Mouse (Mus musculus) left cerebral cortex, adult 11 months (tissue): ENCODE results near the gene Znrd1as.
"Not testable (repeated sequence)": the region's sequence is repeated elsewhere in the genome, so short reads cannot be mapped to it uniquely, and the experiment has no call there.

Source experiments
- DNase-seq: peaks from one replicate; pipeline ENCODE4 v3.0.0; 2022; ENCODE audit warnings: low spot score

Gene Znrd1as

GRCm38 (mm10) chr17:36950981-36951947, 7.1 kb upstream of the Znrd1as start, which contains the start of gene Ppp1r11:
Gene Ppp1r11 (minus strand): TSS chr17:36951741.
- DNase-seq: peak; percentile 96

- DNase-seq: no peak
Observed at GRCm38 (mm10) chr17:36952631-36953030, 5.8 kb upstream of the Znrd1as start.

DNA sequence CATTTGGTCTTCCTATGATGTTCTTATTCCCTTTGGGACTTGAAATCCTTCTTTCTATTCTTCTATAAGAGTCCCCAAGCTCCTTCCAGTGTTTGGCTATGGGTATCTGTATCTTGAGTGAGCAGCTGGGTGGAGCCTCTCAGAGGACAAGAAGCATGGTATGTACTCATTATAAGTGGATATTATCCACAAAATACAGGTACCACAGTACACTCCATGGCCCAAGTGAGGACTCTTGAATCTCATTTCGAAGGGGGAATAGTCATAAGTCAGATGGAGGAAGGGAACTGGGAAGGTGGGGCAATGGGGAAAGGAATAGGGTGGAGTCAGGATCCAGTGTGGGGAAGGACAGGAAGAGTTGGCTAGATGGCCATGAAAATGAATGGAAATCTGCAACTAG, 5.3 kb upstream of the Znrd1as start:
- DNase-seq: no peak

DNA sequence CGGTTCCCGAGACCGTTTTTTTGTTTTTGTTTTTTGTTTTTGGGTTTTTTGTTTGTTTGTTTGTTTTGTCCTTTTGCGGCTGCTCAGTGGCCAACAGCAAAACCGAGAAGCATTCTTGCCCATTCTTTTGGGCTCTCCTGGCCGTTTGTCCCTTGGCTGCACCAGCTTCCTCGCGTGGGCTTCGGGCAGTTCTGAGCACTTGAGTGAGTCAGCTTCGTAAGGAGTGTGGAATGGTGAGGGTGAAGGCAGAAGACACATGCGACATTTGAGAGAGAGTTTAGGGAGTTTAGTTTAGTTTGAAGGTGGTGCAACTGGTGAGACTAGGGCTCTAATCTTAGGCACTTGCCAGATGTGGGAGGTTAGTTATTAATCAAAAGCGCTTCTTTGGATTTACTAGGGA, 492 bp downstream of the Znrd1as start:
- no peak for DNase-seq

- no peak for DNase-seq
Observed at GRCm38 (mm10) chr17:36961125-36961524, 2.7 kb downstream of the Znrd1as start.

- no peak for DNase-seq
Observed at GRCm38 (mm10) chr17:36966875-36967274, 8.5 kb downstream of the Znrd1as start.

DNA sequence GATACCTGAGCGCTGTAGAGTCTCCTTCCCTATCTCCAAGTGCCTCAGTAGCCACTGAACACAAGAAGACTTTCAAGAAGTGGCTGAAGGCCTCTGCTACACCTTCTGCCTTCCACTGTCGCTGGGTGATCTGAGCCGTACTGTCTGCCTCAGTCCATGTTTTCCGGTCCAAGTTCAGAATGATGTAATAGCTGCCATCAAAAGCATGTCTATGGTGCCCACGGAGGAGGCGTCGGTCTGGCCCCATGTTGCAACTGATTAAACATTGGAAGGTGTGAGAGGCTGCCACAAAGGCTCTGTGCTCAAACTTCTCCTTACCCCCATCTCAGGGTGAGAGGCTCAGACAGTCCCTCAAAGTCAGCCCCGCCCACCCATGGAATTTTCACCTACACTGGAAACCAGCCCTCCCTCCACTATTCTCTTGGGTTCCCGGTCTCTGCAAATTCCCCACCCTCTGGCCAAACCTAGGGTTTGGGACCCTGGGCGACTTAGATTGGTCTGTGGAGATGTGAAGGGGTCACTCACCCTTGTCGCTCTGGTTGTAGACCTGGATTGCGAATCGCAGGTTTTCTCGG, 12.0 kb downstream of the Znrd1as start:
- no peak for DNase-seq

GRCm38 (mm10) chr17:36971172-36971850, 12.9 kb downstream of the Znrd1as start:
- no peak for DNase-seq

- no peak for DNase-seq
Observed at GRCm38 (mm10) chr17:36972791-36973190, 14.4 kb downstream of the Znrd1as start.

- no peak for DNase-seq
Observed at GRCm38 (mm10) chr17:36973271-36973787, 14.9 kb downstream of the Znrd1as start.

DNA sequence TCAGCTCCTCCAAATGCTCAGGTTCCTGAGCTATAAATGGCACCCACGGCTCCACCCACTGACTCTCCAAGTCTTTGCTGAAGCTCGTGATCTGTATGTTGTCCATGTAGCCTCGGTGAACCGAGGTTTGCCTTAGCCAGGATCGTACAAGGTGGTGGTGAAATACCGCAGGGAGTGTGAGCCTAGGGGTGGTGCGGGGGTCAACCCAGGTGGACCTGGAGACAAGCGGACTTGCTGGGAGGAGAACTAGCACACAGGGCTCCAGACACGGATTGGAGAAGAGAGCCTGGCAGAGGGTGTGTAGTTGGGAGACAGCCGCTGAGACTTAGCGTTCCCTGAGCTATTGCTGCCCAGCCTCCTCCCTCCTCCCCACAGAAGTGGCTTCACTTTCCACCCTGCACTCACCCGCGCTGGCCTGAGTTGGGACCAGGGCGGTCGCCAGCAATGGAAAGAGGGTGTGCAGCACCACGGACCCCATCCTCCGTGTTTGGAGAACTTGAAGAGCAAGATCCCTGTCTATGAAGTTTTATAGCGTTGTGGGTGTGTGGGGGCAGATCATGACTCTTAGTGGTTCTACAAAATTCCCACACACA, 22.9 kb downstream of the Znrd1as start, which contains the start of gene 2410137M14Rik:
Gene 2410137M14Rik (minus strand): TSS at position 17 of the 593 bp plus-strand sequence.
- DNase-seq: no peak

- no peak for DNase-seq
Observed at GRCm38 (mm10) chr17:36981845-36982244, 23.5 kb downstream of the Znrd1as start.

GRCm38 (mm10) chr17:36982253-36983155, 24.1 kb downstream of the Znrd1as start:
- DNase-seq: no peak

DNA sequence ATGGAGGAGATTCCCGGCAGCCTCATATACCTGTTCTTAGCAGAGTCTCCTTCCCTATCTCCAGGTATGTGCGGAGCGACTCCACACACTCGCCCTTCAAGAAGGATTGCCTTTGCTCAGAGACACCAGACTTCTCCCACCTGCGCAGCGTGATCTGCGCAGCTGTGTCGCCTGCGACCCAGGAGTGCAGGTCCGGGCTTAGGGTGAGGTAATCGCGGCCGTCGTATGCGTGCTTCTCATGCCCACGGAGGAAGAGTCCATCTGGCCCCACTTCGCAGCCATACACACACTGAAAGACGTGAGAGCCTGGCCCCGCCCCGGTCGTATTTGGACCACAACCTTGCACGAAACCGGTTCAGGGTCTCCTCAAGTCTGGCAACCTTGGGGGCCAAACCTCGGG, 30.1 kb downstream of the Znrd1as start:
- no peak for DNase-seq

GRCm38 (mm10) chr17:36989437-36989836, 31.0 kb downstream of the Znrd1as start, which contains the start of gene H2-M5:
Gene H2-M5 (minus strand): TSS chr17:36989537.
- no peak for DNase-seq

DNA sequence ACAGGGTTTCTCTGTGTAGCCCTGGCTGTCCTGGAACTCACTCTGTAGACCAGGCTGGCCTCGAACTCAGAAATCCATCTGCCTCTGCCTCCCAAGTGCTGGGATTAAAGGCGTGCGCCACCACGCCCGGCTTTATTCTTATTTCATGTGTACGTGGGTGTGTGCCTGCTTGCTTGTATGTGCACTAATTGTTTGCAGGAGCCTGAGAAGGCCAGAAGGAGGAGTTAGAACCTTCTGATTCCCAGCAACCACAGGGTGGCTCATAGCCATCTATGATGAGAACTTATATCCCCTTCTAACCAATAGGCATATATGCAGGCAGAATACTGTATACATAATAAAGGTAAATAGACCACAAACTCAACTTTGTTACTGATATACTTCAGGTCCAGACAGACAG, 32.2 kb downstream of the Znrd1as start:
- not testable (repeated sequence) for DNase-seq

GRCm38 (mm10) chr17:36992336-36993104, 34.1 kb downstream of the Znrd1as start:
- no peak for DNase-seq

- no peak for DNase-seq
Observed at GRCm38 (mm10) chr17:36993770-36994325, 35.5 kb downstream of the Znrd1as start.

- DNase-seq: no peak
Observed at GRCm38 (mm10) chr17:36994528-36994927, 36.1 kb downstream of the Znrd1as start.

DNA sequence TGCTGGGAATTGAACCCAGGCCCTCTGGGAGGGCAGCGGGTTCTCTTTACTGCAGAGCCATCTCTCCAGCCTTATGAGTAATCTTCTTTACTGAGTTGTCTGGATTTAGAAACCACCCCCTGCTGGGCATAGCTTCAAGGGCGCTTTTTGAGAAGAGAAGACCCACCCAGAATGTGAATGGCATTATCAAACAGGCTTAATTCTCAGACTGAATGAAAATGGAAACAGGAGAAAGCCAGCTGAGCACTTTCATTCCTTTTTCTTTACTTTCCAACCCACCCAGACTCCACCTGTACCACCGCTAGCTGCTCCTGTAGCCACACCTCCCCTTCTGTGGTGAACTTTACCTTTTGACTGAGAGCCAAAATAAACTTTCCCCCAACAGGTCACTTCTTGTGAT, 37.1 kb downstream of the Znrd1as start:
- DNase-seq: no peak
